Mouse (Mus musculus) CH12.LX (cell line): ENCODE data around the gene Ppp1r13l. TPM values are rescaled to one million over a fixed set of nuclear protein-coding genes. Genes with fewer than 3 reads are reported as not detected.
A peak's percentile ranks its signal among the peaks of the same experiment; 100 is the strongest.

Experiments
- DNase-seq: peaks from one replicate; pipeline ENCODE4 v3.0.0-alpha.2; 2013; ENCODE audit errors: extremely low read depth
- H3K27ac ChIP-seq: 2 replicates; pipeline ENCODE4 v1.5.1; 2012; ENCODE audit warnings: low read depth, mild to moderate bottlenecking, control low read depth, moderate library complexity; ENCODE audit not compliant: insufficient read depth
- H3K27me3 ChIP-seq: replicated peaks from 2 replicates; pipeline ENCODE3; 2012; ENCODE audit warnings: inconsistent platforms
- H3K36me3 ChIP-seq, 2 experiments: replicated peaks in 1 of 2; 2 replicates each; pipeline versions ENCODE3 to v1.6.1; 2012; ENCODE audit warnings: inconsistent platforms in 1 of 2, low read length in 1 of 2, mild to moderate bottlenecking in 1 of 2, mixed read lengths in 1 of 2, moderate library complexity in 1 of 2; ENCODE audit not compliant: control insufficient read depth in 1 of 2, insufficient read depth in 1 of 2
- H3K4me1 ChIP-seq, 2 experiments: 2 replicates each; pipeline ENCODE4 v1.6.1; 2012; ENCODE audit warnings: inconsistent platforms in 1 of 2, moderate library complexity in 1 of 2; ENCODE audit not compliant: insufficient read depth in 2 of 2, control insufficient read depth in 1 of 2
- H3K4me2 ChIP-seq: 2 replicates; pipeline ENCODE4 v1.6.1; 2012; ENCODE audit warnings: low read depth, mild to moderate bottlenecking, control low read depth; ENCODE audit not compliant: poor library complexity, insufficient read depth, severe bottlenecking
- H3K4me3 ChIP-seq, 3 experiments: fragments of 150-350 bp in 1 of 3; sonication (generic) in 1 of 3; replicated peaks in 1 of 3; 2 replicates each; pipeline versions ENCODE3 to v1.5.1; 2011 to 2012; ENCODE audit warnings: low read depth in 2 of 3, low read length in 2 of 3, mild to moderate bottlenecking in 2 of 3, moderate library complexity in 2 of 3, control low read depth in 1 of 3, improper control_type of control experiment in 1 of 3, inconsistent platforms in 1 of 3, mixed read lengths in 1 of 3; ENCODE audit not compliant: poor library complexity in 1 of 3
- H3K79me2 ChIP-seq: replicated peaks from 2 replicates; pipeline ENCODE4 v1.6.1; 2012; ENCODE audit warnings: mild to moderate bottlenecking, moderate library complexity; ENCODE audit not compliant: control insufficient read depth, poor library complexity, insufficient read depth, severe bottlenecking; ENCODE audit errors: extremely low read depth
- H3K9ac ChIP-seq: 2 replicates; pipeline ENCODE4 v1.6.1; 2012; ENCODE audit warnings: low read depth, mild to moderate bottlenecking, control low read depth, moderate library complexity; ENCODE audit not compliant: insufficient read depth
- H3K9me3 ChIP-seq: replicated peaks from 2 replicates; pipeline ENCODE3; 2012; ENCODE audit warnings: low read length, inconsistent platforms, mixed read lengths
- BHLHE40 ChIP-seq: IDR thresholded peaks from 2 replicates; pipeline ENCODE4 v1.6.1; 2011; ENCODE audit warnings: mild to moderate bottlenecking, low read depth, low read length, improper control_type of control experiment
- CHD1 ChIP-seq: IDR thresholded peaks from 2 replicates; pipeline ENCODE4 v1.6.1; 2012; ENCODE audit warnings: low read depth, low read length, improper control_type of control experiment, inconsistent platforms
- CTCF ChIP-seq, 2 experiments: IDR thresholded peaks in 1 of 2; conservative IDR thresholded peaks in 1 of 2; 2 replicates each; pipeline ENCODE4 v1.5.1; 2011 to 2012; ENCODE audit warnings: low read depth in 2 of 2, low read length in 2 of 2, improper control_type of control experiment in 1 of 2, inconsistent platforms in 1 of 2, mild to moderate bottlenecking in 1 of 2, moderate library complexity in 1 of 2
- ELF1 ChIP-seq: IDR thresholded peaks from 2 replicates; pipeline ENCODE4 v1.6.1; 2014; ENCODE audit warnings: low read depth, mild to moderate bottlenecking, inconsistent platforms, low read length, improper control_type of control experiment
- HCFC1 ChIP-seq: IDR thresholded peaks from 2 replicates; pipeline ENCODE4 v1.6.1; 2012; ENCODE audit warnings: low read depth, mild to moderate bottlenecking, inconsistent platforms, low read length, improper control_type of control experiment
- IRF4 ChIP-seq: IDR thresholded peaks from 2 replicates; pipeline ENCODE4 v1.6.1; 2014; ENCODE audit warnings: low read depth, mild to moderate bottlenecking, inconsistent platforms, low read length, improper control_type of control experiment
- KAT2A ChIP-seq: IDR thresholded peaks from 2 replicates; pipeline ENCODE4 v1.6.1; 2012; ENCODE audit warnings: low read length, improper control_type of control experiment, inconsistent platforms; ENCODE audit not compliant: insufficient replicate concordance
- MAZ ChIP-seq: IDR thresholded peaks from 2 replicates; pipeline ENCODE4 v1.6.1; 2012; ENCODE audit warnings: low read depth, mild to moderate bottlenecking, inconsistent platforms, low read length, improper control_type of control experiment, moderate library complexity
- MEF2A ChIP-seq: IDR thresholded peaks from 2 replicates; pipeline ENCODE4 v1.6.1; 2014; ENCODE audit warnings: low read depth, mild to moderate bottlenecking, inconsistent platforms, low read length, improper control_type of control experiment, borderline replicate concordance
- MYC ChIP-seq: IDR thresholded peaks from 2 replicates; pipeline ENCODE4 v1.6.1; 2011; ENCODE audit warnings: low read depth, mild to moderate bottlenecking, improper control_type of control experiment, low read length
- NELFE ChIP-seq: IDR thresholded peaks from 2 replicates; pipeline ENCODE4 v1.6.1; 2011; ENCODE audit warnings: low read depth, low read length, improper control_type of control experiment
- POLR2A ChIP-seq: IDR thresholded peaks from 2 replicates; pipeline ENCODE4 v1.6.1; 2011; ENCODE audit warnings: low read depth, mild to moderate bottlenecking, improper control_type of control experiment, low read length
- POLR2AphosphoS2 ChIP-seq: IDR thresholded peaks from 2 replicates; pipeline ENCODE4 v1.6.1; 2011; ENCODE audit warnings: low read depth, low read length, improper control_type of control experiment
- RCOR1 ChIP-seq: conservative IDR thresholded peaks from 2 replicates; pipeline ENCODE4 v1.6.1; 2012; ENCODE audit warnings: low read depth, mild to moderate bottlenecking, inconsistent platforms, low read length, improper control_type of control experiment
- SIN3A ChIP-seq: IDR thresholded peaks from 2 replicates; pipeline ENCODE4 v1.6.1; 2012; ENCODE audit warnings: low read length, improper control_type of control experiment, inconsistent platforms
- SMC3 ChIP-seq: IDR thresholded peaks from 2 replicates; pipeline ENCODE4 v1.6.1; 2011; ENCODE audit warnings: low read depth, low read length, improper control_type of control experiment
- UBTF ChIP-seq: IDR thresholded peaks from 2 replicates; pipeline ENCODE4 v1.6.1; 2012; ENCODE audit warnings: low read depth, mild to moderate bottlenecking, inconsistent platforms, low read length, improper control_type of control experiment, moderate library complexity
- USF2 ChIP-seq: conservative IDR thresholded peaks from 2 replicates; pipeline ENCODE4 v1.6.1; 2011; ENCODE audit warnings: low read depth, low read length, improper control_type of control experiment
- dilution Hi-C: fragments of 300-500 bp; cut with MboI; formaldehyde crosslinking; loops from 2 replicates; pipeline ENCODE4 v1.14.3; 2020; ENCODE audit warnings: low sequenced_read_pairs; ENCODE audit not compliant: extremely low pct_unique_long_range_greater_than_20kb, extremely low pct_ligation_motif_present
- in situ Hi-C: fragments of 300-500 bp; cut with MboI; formaldehyde crosslinking; loops from 3 replicates; pipeline ENCODE4 v1.14.3; 2019; ENCODE audit warnings: low sequenced_read_pairs, low pct_ligation_motif_present, low pct_unique_long_range_greater_than_20kb, mixed read lengths
- polyA plus RNA-seq: library from polyadenylated mRNA; unstranded; fragments of >175 nt; gene quantifications from 2 replicates; pipeline ENCODE4 v1.2.1, GENCODE M21; 2012; ENCODE audit warnings: low read depth; ENCODE audit not compliant: insufficient read length
- total RNA-seq, 2 experiments: library from RNA; depleted of rRNA; stranded (reverse); fragments of 300-350 nt in 1 of 2; fragments of >200 nt in 1 of 2; gene quantifications; 2 replicates each; pipeline ENCODE4 v1.2.3; 2012 to 2014

Ppp1r13l gene
- total and polyA plus RNA-seq, 3 experiments = 0.11 to 1.3 (median 0.68) TPM

GRCm38 (mm10) chr7:19369823-19370425 lies 10.4 kb downstream of the Ppp1r13l start:
- Histone ChIP-seq H3K4me1 (peaks cover 2 to 5% of the 10 kb centered on the region in 2 experiments; a peak in 3 of 4 replicates), H3K27ac (no peak overlapping the region), H3K27me3 (peaks cover 12% of the 10 kb centered on the region), H3K79me2 (no peaks in the 10 kb centered on the region), H3K36me3 (no peaks in the 10 kb centered on the region), H3K9ac (no peak overlapping the region), H3K4me2 (0 out of 2 replicates have a peak overlapping the region, but pooled peaks have one; percentile 8), H3K4me3 (no peak overlapping the region), H3K9me3 (no peaks in the 10 kb centered on the region)
- DNase-seq = no peak
- TF ChIP-seq CTCF (conservative IDR thresholded peaks at IDR 0.05 in 1 of 2, IDR thresholded peaks at IDR 0.05 in 1 of 2; ENCODE audit: low read depth in 2 of 2, low read length in 2 of 2) (peak; percentile 18 to 69; a peak in 3 of 4 replicates), SMC3 (peak; percentile 40; the same call in 1 of the 2 replicates), BHLHE40 (no peak), UBTF (no peak)
- dilution Hi-C loops = no loop called here
- in situ Hi-C loops = no loop called here

GRCm38 (mm10) chr7:19373367-19373766 lies 13.8 kb downstream of the Ppp1r13l start:
- H3K4me2 ChIP-seq = no peak overlapping the region
- TF ChIP-seq MYC (no peak), HCFC1 (peak; percentile 71)
- H3K36me3 ChIP-seq = peaks cover 0 to 2% of the 10 kb centered on the region in 2 experiments
- H3K4me3 ChIP-seq = no peak overlapping the region
- no peaks in the 10 kb centered on the region for H3K9me3 ChIP-seq
- DNase-seq = no peak
- H3K79me2 ChIP-seq = no peaks in the 10 kb centered on the region
- H3K27me3 ChIP-seq = peaks cover 3% of the 10 kb centered on the region
- dilution Hi-C loops (no loop called here), in situ Hi-C loops (no loop called here)
- no peak overlapping the region for H3K27ac ChIP-seq
- no peak overlapping the region for H3K9ac ChIP-seq
- H3K4me1 ChIP-seq = peaks cover 3 to 5% of the 10 kb centered on the region in 2 experiments; a peak in 3 of 4 replicates

GRCm38 (mm10) chr7:19375368-19375767 lies 15.8 kb downstream of the Ppp1r13l start:
- no peak overlapping the region for H3K27ac ChIP-seq
- H3K4me2 ChIP-seq = no peak overlapping the region
- H3K4me3 ChIP-seq = no peak overlapping the region
- H3K79me2 ChIP-seq = no peaks in the 10 kb centered on the region
- H3K9ac ChIP-seq = no peak overlapping the region
- dilution Hi-C loops = no loop called here
- DNase-seq = no peak
- peaks cover 0 to 2% of the 10 kb centered on the region in 2 experiments for H3K36me3 ChIP-seq
- TF ChIP-seq SIN3A (no peak), RCOR1 (no peak), POLR2A (no peak), POLR2AphosphoS2 (no peak), NELFE (no peak), ELF1 (no peak), HCFC1 (no peak), MAZ (no peak), IRF4 (no peak), MEF2A (no peak), CHD1 (no peak), USF2 (no peak), MYC (no peak), KAT2A (no peak)
- TF ChIP-seq, all 38 proteins: peak for 0
- Histone ChIP-seq H3K27me3 (peaks cover 2% of the 10 kb centered on the region), H3K4me1 (peaks cover 0 to 3% of the 10 kb centered on the region in 2 experiments; a peak in 1 of 4 replicates), H3K9me3 (no peaks in the 10 kb centered on the region)
- in situ Hi-C loops = no loop called here
